Mouse (Mus musculus) stomach, postnatal 0 days (tissue): ENCODE measurements around the gene Cdk13. TPM values are rescaled to one million over a fixed set of nuclear protein-coding genes. Genes with fewer than 3 reads are reported as not detected.

Experiments
- ATAC-seq: fragments of 200-750 bp; cut with Nextera tagmentation; 2 replicates; pipeline ENCODE4 v1.8.0; 2017; ENCODE audit not compliant: low FRiP score, low TSS enrichment
- DNase-seq: peaks from one replicate; pipeline ENCODE4 v3.0.0-alpha.2; 2016; ENCODE audit warnings: low spot score
- H3K27ac ChIP-seq: fragments of 300-500 bp; sonication (generic); replicated peaks from 2 replicates; pipeline ENCODE4 v1.5.1; 2014; ENCODE audit warnings: mild to moderate bottlenecking, control low read depth
- H3K27me3 ChIP-seq: fragments of 300-500 bp; sonication (generic); 2 replicates; pipeline ENCODE4 v1.6.1; 2014; ENCODE audit warnings: low read length; ENCODE audit not compliant: control insufficient read depth, insufficient read depth
- H3K36me3 ChIP-seq: fragments of 300-500 bp; sonication (generic); 2 replicates; pipeline ENCODE4 v1.6.1; 2014; ENCODE audit warnings: low read length, mixed read lengths; ENCODE audit not compliant: control insufficient read depth, insufficient read depth
- H3K4me1 ChIP-seq: fragments of 300-500 bp; sonication (generic); replicated peaks from 2 replicates; pipeline ENCODE4 v1.6.1; 2014; ENCODE audit warnings: antibody characterized with exemption; ENCODE audit not compliant: control insufficient read depth, insufficient read depth
- H3K4me2 ChIP-seq: fragments of 300-500 bp; sonication (generic); replicated peaks from 2 replicates; pipeline ENCODE4 v1.6.1; 2014; ENCODE audit warnings: low read depth, mild to moderate bottlenecking, control low read depth, moderate library complexity
- H3K4me3 ChIP-seq: fragments of 300-500 bp; sonication (generic); 2 replicates; pipeline ENCODE4 v1.5.1; 2014; ENCODE audit warnings: low read depth, low read length, control low read depth
- H3K9ac ChIP-seq: fragments of 300-500 bp; sonication (generic); 2 replicates; pipeline ENCODE4 v1.6.1; 2014; ENCODE audit warnings: mild to moderate bottlenecking, low read length, control low read depth, mixed read lengths
- H3K9me3 ChIP-seq: fragments of 300-500 bp; sonication (generic); 2 replicates; pipeline ENCODE4 v1.6.1; 2016; ENCODE audit warnings: low read length; ENCODE audit not compliant: control insufficient read depth
- CTCF ChIP-seq: IDR thresholded peaks from 2 replicates; pipeline ENCODE4 v1.5.1; 2016; ENCODE audit warnings: antibody characterized with exemption, low read depth, mild to moderate bottlenecking, moderate library complexity
- EP300 ChIP-seq: optimal IDR thresholded peaks from 2 replicates; pipeline ENCODE3; 2016; ENCODE audit warnings: antibody characterized with exemption
- WGBS: fragments of 180-500 bp; shearing (Covaris S2); extraction: QIAGEN DNeasy Blood & Tissue Kit; methylation state at CpG from one replicate; pipeline ENCODE4 v1.1.7; 2014; 5-methylcytosine and 5-hydroxymethylcytosine counted together
- polyA plus RNA-seq: library from polyadenylated mRNA; unstranded; fragments of >200 nt; fragmentation: Nextera tagmentation; extraction: Ambion mirVana; gene quantifications from 2 replicates; pipeline ENCODE4 v1.2.1, GENCODE M21; 2015

Cdk13 gene
- polyA plus RNA-seq, 1 experiment from 2014 or later = 8.6 TPM

- DNase-seq (no peak), ATAC-seq (no peak)
- WGBS = 84% methylated on average over 4 of the region's 4 CpGs
- Histone ChIP-seq H3K4me1 (no peaks in the 10 kb centered on the region), H3K4me2 (no peak overlapping the region), H3K9me3 (no peaks in the 10 kb centered on the region), H3K4me3 (no peak overlapping the region), H3K36me3 (no peaks in the 10 kb centered on the region; the same call in 1 of the 2 replicates), H3K27me3 (no peaks in the 10 kb centered on the region), H3K27ac (no peak overlapping the region), H3K9ac (no peak overlapping the region)
- TF ChIP-seq EP300 (no peak), CTCF (no peak)
These were observed 77.0 kb downstream of the Cdk13 start for GRCm38 (mm10) chr13:17727922-17728321.

- no peak overlapping the region for H3K27ac ChIP-seq
- no peak for ATAC-seq
- no peak overlapping the region for H3K4me2 ChIP-seq
- no peaks in the 10 kb centered on the region for H3K27me3 ChIP-seq
- DNase-seq = no peak
- no peaks in the 10 kb centered on the region for H3K4me1 ChIP-seq
- H3K4me3 ChIP-seq = no peak overlapping the region
- H3K9me3 ChIP-seq = no peaks in the 10 kb centered on the region
- TF ChIP-seq EP300 = no peak
- TF ChIP-seq CTCF = no peak
- peaks cover 14% of the 10 kb centered on the region for H3K36me3 ChIP-seq
- WGBS = 91% methylated on average over 1 of the region's 1 CpGs
- H3K9ac ChIP-seq = no peak overlapping the region
These were observed 87.5 kb downstream of the Cdk13 start for GRCm38 (mm10) chr13:17717357-17717756.

DNA sequence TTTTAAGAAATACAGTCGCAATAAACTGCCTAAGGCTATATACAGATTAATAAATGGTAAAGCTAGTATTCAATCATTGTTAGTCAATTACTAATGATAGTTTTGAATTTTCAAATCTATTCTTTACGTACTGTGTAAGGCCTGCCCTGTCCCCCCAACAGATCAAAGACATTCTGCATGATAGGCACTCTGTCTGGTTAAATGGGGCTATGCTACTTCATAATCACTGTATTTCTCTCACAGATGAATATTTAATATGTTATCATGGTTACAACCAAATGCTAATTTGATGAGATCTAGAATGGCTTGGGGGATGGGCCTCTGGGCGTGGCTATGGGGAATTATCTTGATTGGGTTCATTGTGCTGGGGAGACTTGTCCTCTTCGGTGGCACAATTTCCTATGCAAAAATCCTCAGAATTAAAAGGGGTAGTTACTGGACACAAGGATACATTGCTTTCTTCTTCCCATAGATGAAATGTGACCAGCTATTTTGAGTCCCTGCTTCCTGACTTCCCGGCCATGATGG, 96.0 kb downstream of the Cdk13 start:
- Histone ChIP-seq H3K36me3 (no peaks in the 10 kb centered on the region), H3K4me1 (no peaks in the 10 kb centered on the region), H3K27ac (no peak overlapping the region), H3K27me3 (no peaks in the 10 kb centered on the region), H3K4me2 (no peak overlapping the region), H3K9ac (no peak overlapping the region), H3K9me3 (no peaks in the 10 kb centered on the region), H3K4me3 (no peak overlapping the region)
- no peak for ATAC-seq
- no peak for TF ChIP-seq EP300
- TF ChIP-seq CTCF = no peak
- no peak for DNase-seq
- 82% methylated on average over 5 of the region's 5 CpGs for WGBS

- no peak overlapping the region for H3K4me3 ChIP-seq
- H3K27me3 ChIP-seq = no peaks in the 10 kb centered on the region
- H3K36me3 ChIP-seq = no peaks in the 10 kb centered on the region
- no peak overlapping the region for H3K4me2 ChIP-seq
- DNase-seq = no peak
- TF ChIP-seq CTCF = no peak
- no peak for TF ChIP-seq EP300
- no peaks in the 10 kb centered on the region for H3K9me3 ChIP-seq
- no peak overlapping the region for H3K27ac ChIP-seq
- H3K4me1 ChIP-seq = no peaks in the 10 kb centered on the region
- ATAC-seq = no peak
- no peak overlapping the region for H3K9ac ChIP-seq
- WGBS = 45% methylated on average over 6 of the region's 6 CpGs
These were observed 99.6 kb downstream of the Cdk13 start for GRCm38 (mm10) chr13:17705188-17705826.

DNA sequence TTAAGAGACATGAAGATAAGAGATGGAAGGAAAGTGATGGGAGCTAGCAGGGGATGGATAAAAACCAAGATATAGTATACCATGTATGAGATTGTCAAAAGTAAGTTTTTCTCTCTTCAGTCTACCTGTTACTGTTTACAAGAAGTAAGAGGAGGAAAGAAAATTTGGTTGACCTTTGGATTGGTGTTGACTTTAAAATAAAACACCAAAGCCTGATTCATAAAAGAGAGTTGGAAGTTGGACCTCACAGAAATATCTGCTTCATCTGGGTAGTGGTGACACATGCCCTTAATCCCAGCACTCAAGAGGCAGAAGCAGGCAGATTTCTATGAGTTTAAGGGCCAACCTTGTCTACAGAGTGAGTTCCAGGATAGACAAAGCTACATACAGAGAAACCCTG, 102.6 kb downstream of the Cdk13 start:
- Histone ChIP-seq H3K9me3 (no peaks in the 10 kb centered on the region), H3K4me2 (no peak overlapping the region), H3K27me3 (no peaks in the 10 kb centered on the region), H3K27ac (no peak overlapping the region), H3K4me3 (no peak overlapping the region), H3K36me3 (no peaks in the 10 kb centered on the region), H3K9ac (no peak overlapping the region), H3K4me1 (no peaks in the 10 kb centered on the region)
- TF ChIP-seq CTCF (no peak), EP300 (no peak)
- DNase-seq (no peak), ATAC-seq (no peak)

GRCm38 (mm10) chr13:17701322-17701721, 103.6 kb downstream of the Cdk13 start:
- H3K9me3 ChIP-seq = no peaks in the 10 kb centered on the region
- H3K4me3 ChIP-seq = no peak overlapping the region
- no peak overlapping the region for H3K9ac ChIP-seq
- no peaks in the 10 kb centered on the region for H3K4me1 ChIP-seq
- no peak overlapping the region for H3K27ac ChIP-seq
- no peak for TF ChIP-seq CTCF
- no peak for TF ChIP-seq EP300
- DNase-seq (no peak), ATAC-seq (no peak)
- H3K36me3 ChIP-seq = no peaks in the 10 kb centered on the region
- no peaks in the 10 kb centered on the region for H3K27me3 ChIP-seq
- no peak overlapping the region for H3K4me2 ChIP-seq
